Mouse (Mus musculus): ENCODE results near the gene Crygb. TPM values are rescaled to one million over a fixed set of nuclear protein-coding genes. Genes with fewer than 3 reads are reported as not detected.

The Crygb gene
- polyA plus RNA-seq, 1 experiment from 2014 or later = not detected

- no peaks in the 10 kb centered on the region for H3K9me3 ChIP-seq
- no peak for ATAC-seq (ENCODE audit: insufficient number of reproducible peaks, low FRiP score, low TSS enrichment, low read depth)
- 70% methylated on average over 25 of the region's 25 CpGs for WGBS
These were observed 27.8 kb upstream of the Crygb start for GRCm38 (mm10) chr1:65109756-65110435.

GRCm38 (mm10) chr1:65109196-65109595 lies 27.1 kb upstream of the Crygb start:
- Histone ChIP-seq H3K9me3 (no peaks in the 10 kb centered on the region), H3K27me3 (no peaks in the 10 kb centered on the region), H3K4me3 (no peak overlapping the region), H3K9ac (no peak overlapping the region), H3K36me3 (no peaks in the 10 kb centered on the region), H3K4me1 (peaks cover 8% of the 10 kb centered on the region; the same call in 1 of the 2 replicates), H3K27ac (no peak overlapping the region), H3K4me2 (no peak overlapping the region)
- 80% methylated on average over 8 of the region's 8 CpGs for WGBS
- ATAC-seq (ENCODE audit: insufficient number of reproducible peaks, low FRiP score, low TSS enrichment, low read depth) = no peak

More at GRCm38 (mm10) chr1:65109756-65110435, 27.8 kb upstream of the Crygb start:
- no peaks in the 10 kb centered on the region for H3K36me3 ChIP-seq
- H3K27me3 ChIP-seq = no peaks in the 10 kb centered on the region
- no peak overlapping the region for H3K27ac ChIP-seq
- peaks cover 8% of the 10 kb centered on the region; the same call in 1 of the 2 replicates for H3K4me1 ChIP-seq
- no peak overlapping the region for H3K4me2 ChIP-seq
- no peak overlapping the region for H3K4me3 ChIP-seq
- H3K9ac ChIP-seq = no peak overlapping the region

- H3K4me1 ChIP-seq = peaks cover 4% of the 10 kb centered on the region; the same call in 1 of the 2 replicates
- no peaks in the 10 kb centered on the region for H3K27me3 ChIP-seq
- no peaks in the 10 kb centered on the region for H3K36me3 ChIP-seq
- H3K9ac ChIP-seq = no peak overlapping the region
- ATAC-seq (ENCODE audit: insufficient number of reproducible peaks, low FRiP score, low TSS enrichment, low read depth) = no peak
- no peak overlapping the region for H3K4me2 ChIP-seq
- no peak overlapping the region for H3K27ac ChIP-seq
- H3K4me3 ChIP-seq = no peak overlapping the region
- H3K9me3 ChIP-seq = no peaks in the 10 kb centered on the region
- 83% methylated on average over 10 of the region's 10 CpGs for WGBS
These were observed 25.7 kb upstream of the Crygb start for GRCm38 (mm10) chr1:65107654-65108279.

- Histone ChIP-seq H3K27ac (no peak within 1 kb of the TSS), H3K9ac (no peak within 1 kb of the TSS), H3K36me3 (no peaks in the 10 kb centered on the region), H3K4me3 (no peak within 1 kb of the TSS), H3K9me3 (no peaks in the 10 kb centered on the region), H3K4me2 (no peak within 1 kb of the TSS), H3K4me1 (no peaks in the 10 kb centered on the region), H3K27me3 (no peaks in the 10 kb centered on the region)
- no peak for ATAC-seq (ENCODE audit: insufficient number of reproducible peaks, low FRiP score, low TSS enrichment, low read depth)
- 90% methylated on average over 11 of the region's 11 CpGs for WGBS
These were observed 21.2 kb upstream of the Crygb start, which contains the start of gene Cryga for GRCm38 (mm10) chr1:65103273-65103672. Gene Cryga, minus strand, starts transcription at chr1:65103373.

- WGBS = 80% methylated on average over 3 of the region's 3 CpGs
- no peak for ATAC-seq (ENCODE audit: insufficient number of reproducible peaks, low FRiP score, low TSS enrichment, low read depth)
- H3K4me1 ChIP-seq = no peaks in the 10 kb centered on the region
- no peaks in the 10 kb centered on the region for H3K27me3 ChIP-seq
- H3K9ac ChIP-seq = no peak overlapping the region
- no peaks in the 10 kb centered on the region for H3K36me3 ChIP-seq
- H3K9me3 ChIP-seq = no peaks in the 10 kb centered on the region
- no peak overlapping the region for H3K4me3 ChIP-seq
- H3K4me2 ChIP-seq = no peak overlapping the region
- no peak overlapping the region for H3K27ac ChIP-seq
These were observed 14.9 kb upstream of the Crygb start for GRCm38 (mm10) chr1:65096953-65097352.

GRCm38 (mm10) chr1:65091566-65091965 lies 9.5 kb upstream of the Crygb start:
- Histone ChIP-seq H3K27ac (no peak overlapping the region), H3K9ac (no peak overlapping the region), H3K4me1 (no peaks in the 10 kb centered on the region), H3K36me3 (no peaks in the 10 kb centered on the region), H3K9me3 (no peaks in the 10 kb centered on the region), H3K4me3 (no peak overlapping the region), H3K4me2 (no peak overlapping the region), H3K27me3 (no peaks in the 10 kb centered on the region)
- no peak for ATAC-seq (ENCODE audit: insufficient number of reproducible peaks, low FRiP score, low TSS enrichment, low read depth)
- 87% methylated on average over 3 of the region's 3 CpGs for WGBS

- no peaks in the 10 kb centered on the region for H3K27me3 ChIP-seq
- H3K4me1 ChIP-seq = no peaks in the 10 kb centered on the region
- H3K9me3 ChIP-seq = no peaks in the 10 kb centered on the region
- H3K4me3 ChIP-seq = no peak overlapping the region
- no peaks in the 10 kb centered on the region for H3K36me3 ChIP-seq
- H3K9ac ChIP-seq = no peak overlapping the region
- 58% methylated on average over 2 of the region's 2 CpGs for WGBS
- no peak overlapping the region for H3K27ac ChIP-seq
- no peak overlapping the region for H3K4me2 ChIP-seq
- no peak for ATAC-seq (ENCODE audit: insufficient number of reproducible peaks, low FRiP score, low TSS enrichment, low read depth)
These were observed 8.3 kb upstream of the Crygb start for GRCm38 (mm10) chr1:65090370-65090769.

GRCm38 (mm10) chr1:65088567-65089356 lies 6.7 kb upstream of the Crygb start:
- H3K4me3 ChIP-seq = no peak overlapping the region
- H3K4me2 ChIP-seq = no peak overlapping the region
- H3K4me1 ChIP-seq = no peaks in the 10 kb centered on the region
- H3K9me3 ChIP-seq = no peaks in the 10 kb centered on the region
- H3K27me3 ChIP-seq = no peaks in the 10 kb centered on the region
- H3K9ac ChIP-seq = no peak overlapping the region
- WGBS = 78% methylated on average over 6 of the region's 6 CpGs
- no peak for ATAC-seq (ENCODE audit: insufficient number of reproducible peaks, low FRiP score, low TSS enrichment, low read depth)
- no peak overlapping the region for H3K27ac ChIP-seq
- H3K36me3 ChIP-seq = no peaks in the 10 kb centered on the region

GRCm38 (mm10) chr1:65075607-65076006 lies 6.5 kb downstream of the Crygb start:
- H3K36me3 ChIP-seq = no peaks in the 10 kb centered on the region
- H3K4me1 ChIP-seq = no peaks in the 10 kb centered on the region
- ATAC-seq (ENCODE audit: insufficient number of reproducible peaks, low FRiP score, low TSS enrichment, low read depth) = no peak
- H3K9me3 ChIP-seq = no peaks in the 10 kb centered on the region
- H3K4me2 ChIP-seq = no peak overlapping the region
- H3K9ac ChIP-seq = no peak overlapping the region
- H3K27me3 ChIP-seq = no peaks in the 10 kb centered on the region
- H3K4me3 ChIP-seq = no peak overlapping the region
- H3K27ac ChIP-seq = no peak overlapping the region
- 15% methylated on average over 5 of the region's 5 CpGs for WGBS

GRCm38 (mm10) chr1:65073589-65073988 lies 8.5 kb downstream of the Crygb start, which contains the start of gene Crygc:
Gene Crygc, minus strand, starts transcription at chr1:65073689.
- no peaks in the 10 kb centered on the region for H3K9me3 ChIP-seq

GRCm38 (mm10) chr1:65067842-65068241 lies 14.2 kb downstream of the Crygb start:
- no peak overlapping the region for H3K4me2 ChIP-seq
- no peak overlapping the region for H3K27ac ChIP-seq
- H3K27me3 ChIP-seq = no peaks in the 10 kb centered on the region
- H3K9ac ChIP-seq = no peak overlapping the region
- no peak overlapping the region for H3K4me3 ChIP-seq
- H3K36me3 ChIP-seq = no peaks in the 10 kb centered on the region
- no peaks in the 10 kb centered on the region for H3K9me3 ChIP-seq
- ATAC-seq (ENCODE audit: insufficient number of reproducible peaks, low FRiP score, low TSS enrichment, low read depth) = no peak
- no peaks in the 10 kb centered on the region for H3K4me1 ChIP-seq

More at GRCm38 (mm10) chr1:65073589-65073988, 8.5 kb downstream of the Crygb start, which contains the start of gene Crygc:
- H3K27ac ChIP-seq = no peak within 1 kb of the TSS
- no peak within 1 kb of the TSS for H3K4me2 ChIP-seq
- H3K4me3 ChIP-seq = no peak within 1 kb of the TSS
- ATAC-seq (ENCODE audit: insufficient number of reproducible peaks, low FRiP score, low TSS enrichment, low read depth) = no peak
- whole genome bisulfite sequencing = 81% methylated on average over 6 of the region's 6 CpGs
- H3K27me3 ChIP-seq = no peaks in the 10 kb centered on the region
- H3K9ac ChIP-seq = no peak within 1 kb of the TSS
- H3K4me1 ChIP-seq = no peaks in the 10 kb centered on the region
- H3K36me3 ChIP-seq = no peaks in the 10 kb centered on the region

- ATAC-seq (ENCODE audit: insufficient number of reproducible peaks, low FRiP score, low TSS enrichment, low read depth) = no peak
- Histone ChIP-seq H3K27ac (no peak overlapping the region), H3K9me3 (no peaks in the 10 kb centered on the region), H3K4me1 (no peaks in the 10 kb centered on the region), H3K36me3 (no peaks in the 10 kb centered on the region), H3K27me3 (no peaks in the 10 kb centered on the region), H3K4me3 (no peak overlapping the region), H3K9ac (no peak overlapping the region), H3K4me2 (no peak overlapping the region)
- 89% methylated on average over 15 of the region's 15 CpGs for WGBS
These were observed 17.9 kb downstream of the Crygb start for GRCm38 (mm10) chr1:65064201-65064600.

Data from limb, embryonic 15.5 days (tissue).